23 mouse cellular contexts compared by ENCODE assay signal in the genomic region with DNA sequence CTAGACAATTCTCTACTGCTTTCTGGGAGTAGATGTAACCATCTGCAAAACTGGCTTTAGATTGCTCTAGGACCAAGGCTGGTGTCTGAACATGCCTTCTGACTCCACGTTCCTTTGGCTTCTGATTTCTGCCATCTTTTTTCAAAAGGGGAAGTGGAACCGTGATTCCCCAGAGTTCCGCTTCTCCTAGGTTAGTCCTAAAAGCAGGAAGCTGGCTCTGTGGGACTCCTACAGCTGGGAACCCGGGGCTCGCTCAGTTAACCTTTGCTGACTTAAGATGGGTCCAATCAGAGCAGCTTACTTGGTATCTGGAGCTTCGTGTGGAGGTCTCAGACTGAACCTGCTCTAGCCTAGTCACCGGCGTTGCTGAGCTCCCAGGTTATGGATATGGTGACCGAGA. TPM values are rescaled to one million over a fixed set of nuclear protein-coding genes. Genes with fewer than 3 reads are reported as not detected.
"Had no signal": no experiment of that assay in that cellular context is flagged by ENCODE, and none has a peak within 500 bp of the region (broad histone marks: within the 10 kb centered on the region; RNA-seq: fewer than 3 reads in every experiment).

No protein-coding gene starts in this region.

- H3K9ac ChIP-seq: liver, embryonic 13.5 days; liver, embryonic 15.5 days; liver, postnatal 0 days; lung, embryonic 15.5 days; midbrain, embryonic 13.5 days; midbrain, embryonic 15.5 days; neural tube, embryonic 12.5 days; stomach, embryonic 15.5 days had no signal

- H3K27ac ChIP-seq: liver, embryonic 13.5 days; liver, embryonic 15.5 days; lung, embryonic 15.5 days; macrophage; midbrain, embryonic 13.5 days; midbrain, embryonic 15.5 days; neural tube, embryonic 12.5 days; stomach, embryonic 15.5 days; stomach, postnatal 0 days had no signal

- H3K9me3 ChIP-seq: liver, embryonic 13.5 days; liver, embryonic 15.5 days; midbrain, embryonic 13.5 days; midbrain, embryonic 15.5 days; neural tube, embryonic 12.5 days; stomach, embryonic 15.5 days had no signal

- H3K4me3 ChIP-seq: liver, embryonic 13.5 days; liver, embryonic 15.5 days; lung, embryonic 15.5 days; megakaryocyte, embryonic 14.5 days; midbrain, embryonic 13.5 days; midbrain, embryonic 15.5 days; neural tube, embryonic 12.5 days; stomach, embryonic 15.5 days had no signal

- H3K4me2 ChIP-seq: liver, embryonic 13.5 days; liver, embryonic 15.5 days; lung, embryonic 15.5 days; midbrain, embryonic 11.5 days; midbrain, embryonic 13.5 days; midbrain, embryonic 15.5 days; neural tube, embryonic 12.5 days; stomach, embryonic 15.5 days had no signal

- H3K36me3 ChIP-seq: liver, embryonic 13.5 days; liver, embryonic 15.5 days; lung, embryonic 15.5 days; midbrain, embryonic 13.5 days; midbrain, embryonic 15.5 days; neural tube, embryonic 12.5 days; stomach, embryonic 15.5 days had no signal

- H3K27me3 ChIP-seq: liver, embryonic 13.5 days; liver, embryonic 15.5 days; lung, embryonic 15.5 days; megakaryocyte, embryonic 14.5 days; midbrain, embryonic 13.5 days; midbrain, embryonic 15.5 days; neural tube, embryonic 12.5 days; stomach, embryonic 15.5 days had no signal

- H3K4me1 ChIP-seq: liver, embryonic 13.5 days; liver, embryonic 15.5 days; megakaryocyte, embryonic 14.5 days; midbrain, embryonic 13.5 days; midbrain, embryonic 15.5 days; neural tube, embryonic 12.5 days; stomach, embryonic 15.5 days had no signal

- ATAC-seq: liver, postnatal 0 days; midbrain, embryonic 13.5 days; midbrain, embryonic 15.5 days had no signal

- DNase-seq: liver, embryonic 13.5 days; liver, postnatal 0 days; lung, adult 2 months; lung, postnatal 10 days; right cerebral cortex, postnatal 14 days; right cerebral cortex, postnatal 4 days; thymus, adult 2 months; thymus, postnatal 36 days had no signal

RNA-seq across cellular contexts. Expression of a gene that starts 7.0 kb away (rescaled TPM):
- total RNA-seq: neutrophil, adult 5-6 weeks had no signal
- polyA plus RNA-seq: midbrain, embryonic 15.5 days had no signal

RNA-seq across cellular contexts. Expression of a gene that starts 49.1 kb away (rescaled TPM):
- total RNA-seq: midbrain, postnatal 0 days; monocyte, adult 5-6 weeks had no signal
- polyA plus RNA-seq: liver, embryonic 13.5 days; liver, embryonic 15.5 days; liver, postnatal 0 days; lung, adult 2 months; macrophage; midbrain, embryonic 11.5 days; midbrain, embryonic 13.5 days; midbrain, embryonic 15.5 days; midbrain, postnatal 0 days; small intestine, adult 2 months; spleen, adult 2 months; thymus, adult 2 months had no signal
